Mouse (Mus musculus) layer of hippocampus, adult 8-10 months (tissue): ENCODE data around the gene Zfp182. TPM values are rescaled to one million over a fixed set of nuclear protein-coding genes. Genes with fewer than 3 reads are reported as not detected.

ENCODE experiments used
- DNase-seq, 2 experiments: peaks; one replicate each; pipeline ENCODE4 v3.0.0; 2022; ENCODE audit warnings: low spot score in 2 of 2
- total RNA-seq, 4 experiments: library from RNA; stranded (reverse); gene quantifications; 2 replicates each; pipeline ENCODE4 v1.2.4; 2022

The Zfp182 gene
- total RNA-seq = 10 to 100 TPM in 3 of 4 experiments, 1 to 10 TPM in 1; 9.9 to 13.9 (median 12.3) TPM

GRCm38 (mm10) chrX:21061866-21062543 is at the start of gene Zfp182:
Gene Zfp182 (minus strand): TSS chrX:21062316.
- peak; percentile 75 for DNase-seq

- DNase-seq = no peak
Observed at GRCm38 (mm10) chrX:21089867-21090239, 27.7 kb upstream of the Zfp182 start.

- DNase-seq = peak; percentile 56 to 62
Observed at GRCm38 (mm10) chrX:21088983-21089866, 27.1 kb upstream of the Zfp182 start, which contains the start of gene Zfp300. Gene Zfp300 (minus strand): TSS chrX:21089527.

DNA sequence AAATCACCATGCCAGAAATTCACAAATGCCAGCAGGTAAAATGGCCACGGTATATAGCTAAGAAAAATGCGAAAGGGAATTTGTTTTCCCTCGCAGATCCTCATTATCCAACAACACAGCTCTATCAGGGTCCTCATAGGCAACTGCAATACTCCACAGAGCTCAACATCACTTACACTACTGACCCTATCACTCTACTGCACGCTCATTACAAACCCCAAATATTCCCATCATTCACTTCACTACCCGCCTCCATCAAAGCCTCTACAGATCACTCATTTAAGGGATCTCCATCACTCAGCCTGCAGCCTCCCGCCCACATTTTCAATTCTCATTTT is 26.5 kb upstream of the Zfp182 start:
- no peak for DNase-seq

GRCm38 (mm10) chrX:21068106-21068505 is 6.0 kb upstream of the Zfp182 start, which contains the start of gene Spaca5:
Gene Spaca5 (plus strand): TSS chrX:21068406.
- no peak for DNase-seq

DNA sequence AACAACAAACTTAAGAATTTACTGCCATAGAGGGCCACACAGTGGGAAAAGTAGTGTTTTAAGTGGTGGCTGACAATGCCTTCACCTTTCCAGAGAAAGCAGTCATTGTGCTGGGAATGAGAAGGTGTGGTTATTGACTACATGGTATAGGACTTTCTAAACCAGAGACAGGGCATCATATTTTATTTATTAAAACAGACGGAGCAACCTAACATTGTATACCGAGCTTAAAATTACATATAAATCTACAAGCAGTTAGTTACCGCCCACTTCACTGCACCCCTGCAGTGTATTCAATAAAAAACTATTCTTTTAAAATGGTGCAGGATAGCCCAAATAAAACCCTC is 401 bp upstream of the Zfp182 start:
- no peak for DNase-seq

DNA sequence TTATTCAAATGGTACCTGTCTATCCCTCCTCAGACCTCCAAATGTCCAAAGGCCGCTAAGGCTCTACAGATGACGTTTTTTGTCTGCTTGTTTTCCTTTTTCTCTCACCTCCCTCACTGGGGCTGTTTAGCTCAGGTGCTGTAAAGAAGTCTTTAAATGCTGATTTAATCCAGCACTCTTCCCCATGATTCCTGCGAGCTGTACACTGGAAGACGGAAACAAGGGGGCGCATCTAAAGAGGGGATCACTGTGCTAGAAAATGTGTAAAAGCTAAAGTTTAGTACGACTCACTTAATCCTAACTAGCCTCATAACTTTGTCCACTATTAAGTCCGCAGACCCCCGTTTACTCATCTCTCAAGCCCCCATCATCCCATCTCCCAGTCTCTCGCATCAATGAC is 656 bp downstream of the Zfp182 start:
- no peak for DNase-seq

GRCm38 (mm10) chrX:20980901-20981300 is 81.2 kb downstream of the Zfp182 start:
- DNase-seq = no peak

Other genes starting within 250 kb of the Zfp182 start
- gene Timp1, start 192.2 kb downstream of the Zfp182 start, total RNA-seq = 1 to 10 TPM in 2 of 4 experiments, under 1 TPM in 1, not detected in 1; 0.55 to 3.2 (median 1.7) TPM
- 100 to 1,000 TPM; 376 to 409 (median 395) TPM for gene Syn1, start 141.3 kb downstream of the Zfp182 start, total RNA-seq
- gene Cfp, start 130.8 kb downstream of the Zfp182 start, total RNA-seq = 10 to 100 TPM; 12.9 to 22.7 (median 15.9) TPM
- gene Elk1, start 111.7 kb downstream of the Zfp182 start, total RNA-seq = 10 to 100 TPM; 55.2 to 76.3 (median 66.7) TPM
- 10 to 100 TPM; 12.5 to 16.5 (median 13.1) TPM for gene Uxt, start 100.3 kb downstream of the Zfp182 start, total RNA-seq
- not detected for gene Spaca5, start 6.1 kb upstream of the Zfp182 start, total RNA-seq
- gene Zfp300, start 27.2 kb upstream of the Zfp182 start, total RNA-seq = 1 to 10 TPM; 2.2 to 3.9 (median 3.0) TPM
- gene Ssxa1, start 53.5 kb upstream of the Zfp182 start, total RNA-seq = not detected
- not detected for gene Gm21876, start 113.3 kb upstream of the Zfp182 start, total RNA-seq